Mouse (Mus musculus): ENCODE measurements at regions not wholly inside any gene's neighbourhood (a gene's known extent, or its start where the extent isn't known, plus 50 kb on each side); places are given as distances from the start of the nearest gene placed in this dataset.
A peak's percentile ranks its signal among the peaks of the same experiment; 100 is the strongest.

GRCm38 (mm10) chr13:47848371-47849188, 412.4 kb upstream of the Id4 start:
- DNase-seq: no peak
- intact Hi-C loops (cut with DNase I): no loop called here

GRCm38 (mm10) chr13:47855422-47856108, 405.5 kb upstream of the Id4 start:
- no peak for DNase-seq
- intact Hi-C loops (cut with DNase I): no loop called here

GRCm38 (mm10) chr13:47858946-47859345, 402.1 kb upstream of the Id4 start:
- intact Hi-C loops (cut with DNase I): no loop called here
- DNase-seq: no peak

GRCm38 (mm10) chr13:47860316-47860715, 400.7 kb upstream of the Id4 start:
- intact Hi-C loops (cut with DNase I): no loop called here
- DNase-seq: no peak

- intact Hi-C loops (cut with DNase I): no loop called here
These were observed 398.1 kb upstream of the Id4 start for GRCm38 (mm10) chr13:47862896-47863295.

GRCm38 (mm10) chr13:47868656-47869055, 392.4 kb upstream of the Id4 start:
- DNase-seq: no peak
- intact Hi-C loops (cut with DNase I): no loop called here

More at GRCm38 (mm10) chr13:47862896-47863295, 398.1 kb upstream of the Id4 start:
- DNase-seq: no peak

GRCm38 (mm10) chr13:47869670-47870532, 391.1 kb upstream of the Id4 start:
- DNase-seq: peak; percentile 43 to 50
- intact Hi-C loops (cut with DNase I): no loop called here

GRCm38 (mm10) chr13:47872645-47873044, 388.4 kb upstream of the Id4 start:
- intact Hi-C loops (cut with DNase I): no loop called here
- no peak for DNase-seq

GRCm38 (mm10) chr13:47892569-47892968, 368.5 kb upstream of the Id4 start:
- DNase-seq: no peak
- intact Hi-C loops (cut with DNase I): no loop called here

GRCm38 (mm10) chr13:47894331-47894730, 366.7 kb upstream of the Id4 start:
- no peak for DNase-seq
- intact Hi-C loops (cut with DNase I): no loop called here

GRCm38 (mm10) chr13:47895256-47895655, 365.8 kb upstream of the Id4 start:
- DNase-seq: no peak
- intact Hi-C loops (cut with DNase I): no loop called here

- intact Hi-C loops (cut with DNase I): no loop called here
- DNase-seq: no peak
These were observed 364.4 kb upstream of the Id4 start for GRCm38 (mm10) chr13:47896646-47897045.

GRCm38 (mm10) chr13:47909851-47910530, 351.0 kb upstream of the Id4 start:
- DNase-seq: peak; percentile 28 to 35
- intact Hi-C loops (cut with DNase I): no loop called here

- intact Hi-C loops (cut with DNase I): no loop called here
- DNase-seq: peak; percentile 15 to 16
These were observed 350.5 kb upstream of the Id4 start for GRCm38 (mm10) chr13:47910531-47910910.

GRCm38 (mm10) chr13:47916456-47916855, 344.6 kb upstream of the Id4 start:
- peak; percentile 55 to 58 for DNase-seq
- intact Hi-C loops (cut with DNase I): no loop called here

GRCm38 (mm10) chr13:47917370-47917769, 343.7 kb upstream of the Id4 start:
- no peak for DNase-seq
- intact Hi-C loops (cut with DNase I): no loop called here

- intact Hi-C loops (cut with DNase I): no loop called here
- DNase-seq: no peak
These were observed 340.0 kb upstream of the Id4 start for GRCm38 (mm10) chr13:47921044-47921443.

GRCm38 (mm10) chr13:47940696-47941095, 320.3 kb upstream of the Id4 start:
- DNase-seq: no peak
- intact Hi-C loops (cut with DNase I): no loop called here

GRCm38 (mm10) chr13:47942368-47942787, 318.6 kb upstream of the Id4 start:
- peak; percentile 10 to 30 for DNase-seq

GRCm38 (mm10) chr13:47943645-47944044, 317.4 kb upstream of the Id4 start:
- intact Hi-C loops (cut with DNase I): no loop called here
- DNase-seq: no peak

More at GRCm38 (mm10) chr13:47942368-47942787, 318.6 kb upstream of the Id4 start:
- intact Hi-C loops (cut with DNase I): no loop called here
